Mouse (Mus musculus) MEL (cell line): Measurements from ENCODE around the gene Znfx1.

ENCODE experiments used
- BHLHE40 ChIP-seq: IDR thresholded peaks from 2 replicates; pipeline ENCODE4 v1.6.1; 2012; ENCODE audit warnings: low read depth, mild to moderate bottlenecking, inconsistent platforms, low read length, improper control_type of control experiment, borderline replicate concordance
- MAX ChIP-seq: IDR thresholded peaks from 2 replicates; pipeline ENCODE4 v1.6.1; 2011; ENCODE audit warnings: low read length, improper control_type of control experiment

GRCm38 (mm10) chr2:167015382-167015718 is 47.5 kb downstream of the Znfx1 start:
- no peak for TF ChIP-seq MAX
- no peak for TF ChIP-seq BHLHE40
